Mouse (Mus musculus) heart, embryonic 15.5 days (tissue): ENCODE measurements at regions not wholly inside any gene's neighbourhood (a gene's known extent, or its start where the extent isn't known, plus 50 kb on each side); places are given as distances from the start of the nearest gene placed in this dataset.
"Not testable (repeated sequence)": the region's sequence is repeated elsewhere in the genome, so short reads cannot be mapped to it uniquely, and the experiment has no call there.

Source experiments
- ATAC-seq: fragments of 200-750 bp; cut with Nextera tagmentation; replicated peaks from 2 replicates; pipeline ENCODE4 v1.8.0; 2017; ENCODE audit warnings: low read depth, moderate TSS enrichment; ENCODE audit not compliant: insufficient number of reproducible peaks, insufficient read depth, low FRiP score
- H3K27ac ChIP-seq: fragments of 300-500 bp; sonication (generic); 2 replicates; pipeline ENCODE4 v1.5.1; 2015; ENCODE audit warnings: mild to moderate bottlenecking, inconsistent platforms
- H3K27me3 ChIP-seq: fragments of 300-500 bp; sonication (generic); 2 replicates; pipeline ENCODE4 v1.6.1; 2015; ENCODE audit warnings: inconsistent platforms
- H3K36me3 ChIP-seq: fragments of 300-500 bp; sonication (generic); 2 replicates; pipeline ENCODE4 v1.6.1; 2015; ENCODE audit warnings: mild to moderate bottlenecking, inconsistent platforms
- H3K4me1 ChIP-seq: fragments of 300-500 bp; sonication (generic); replicated peaks from 2 replicates; pipeline ENCODE4 v1.6.1; 2015; ENCODE audit warnings: inconsistent platforms
- H3K4me2 ChIP-seq: fragments of 300-500 bp; sonication (generic); 2 replicates; pipeline ENCODE4 v1.6.1; 2015; ENCODE audit warnings: inconsistent platforms, mild to moderate bottlenecking, moderate library complexity
- H3K4me3 ChIP-seq: fragments of 300-500 bp; sonication (generic); 2 replicates; pipeline ENCODE4 v1.5.1; 2015; ENCODE audit warnings: mild to moderate bottlenecking, inconsistent platforms
- H3K9ac ChIP-seq: fragments of 300-500 bp; sonication (generic); 2 replicates; pipeline ENCODE4 v1.6.1; 2015; ENCODE audit warnings: mild to moderate bottlenecking, inconsistent platforms
- H3K9me3 ChIP-seq: fragments of 300-500 bp; sonication (generic); replicated peaks from 2 replicates; pipeline ENCODE4 v1.6.1; 2016; ENCODE audit warnings: inconsistent platforms
- WGBS: fragments of 180-500 bp; shearing (Covaris S2); methylation state at CpG from one replicate; pipeline ENCODE4 v1.1.7; 2015; ENCODE audit warnings: mixed read lengths; 5-methylcytosine and 5-hydroxymethylcytosine counted together

DNA sequence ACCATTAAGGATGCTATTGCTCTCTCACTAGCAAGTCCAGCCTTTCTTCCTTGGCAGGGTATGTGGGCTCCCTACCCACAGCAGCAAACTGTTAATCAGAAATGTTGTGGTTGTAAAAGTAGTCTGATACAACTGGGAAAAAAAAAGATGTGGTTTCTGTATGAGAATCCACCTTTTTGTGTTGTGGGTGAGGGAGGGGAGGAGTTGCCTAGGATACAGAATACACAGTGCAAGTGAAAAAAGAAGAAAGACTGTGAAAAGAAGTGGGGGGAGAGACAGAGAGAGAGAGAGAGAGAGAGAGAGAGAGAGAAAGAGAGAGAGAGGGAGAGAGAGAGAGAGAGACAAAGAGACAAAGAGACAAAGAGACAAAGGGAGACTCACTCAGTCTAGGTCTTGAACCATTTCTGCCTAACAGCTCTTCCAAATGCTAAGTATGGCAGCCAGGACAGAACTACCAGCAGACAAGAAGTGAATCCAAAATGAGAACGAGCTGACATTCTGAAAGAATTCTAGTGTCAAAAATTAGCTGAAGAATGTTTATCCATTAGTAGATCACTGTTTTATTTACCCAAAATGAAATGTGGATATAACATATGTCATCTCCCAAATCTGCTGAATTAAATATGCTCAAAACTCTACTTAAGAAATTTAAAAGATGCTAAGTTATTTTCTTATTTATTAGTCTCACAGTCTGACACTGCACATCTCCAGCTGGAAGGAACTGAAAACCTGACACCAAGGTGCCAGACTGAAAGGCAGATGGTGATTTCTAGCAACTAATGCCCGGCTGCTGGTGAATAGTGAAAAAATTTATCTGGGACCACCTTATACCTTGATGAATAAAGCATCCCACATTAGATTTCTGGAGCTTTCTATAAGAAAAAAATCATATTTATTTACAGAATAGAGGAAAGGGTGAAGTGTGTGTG, 347.7 kb downstream of the 1190002N15Rik start:
- Histone ChIP-seq H3K9ac (no peak overlapping the region), H3K4me2 (no peak overlapping the region), H3K9me3 (no peaks in the 10 kb centered on the region), H3K4me3 (no peak overlapping the region), H3K27ac (no peak overlapping the region), H3K36me3 (no peaks in the 10 kb centered on the region), H3K4me1 (no peaks in the 10 kb centered on the region), H3K27me3 (no peaks in the 10 kb centered on the region)
- WGBS, result 71% methylated on average over 2 of the region's 2 CpGs
- no peak for ATAC-seq

DNA sequence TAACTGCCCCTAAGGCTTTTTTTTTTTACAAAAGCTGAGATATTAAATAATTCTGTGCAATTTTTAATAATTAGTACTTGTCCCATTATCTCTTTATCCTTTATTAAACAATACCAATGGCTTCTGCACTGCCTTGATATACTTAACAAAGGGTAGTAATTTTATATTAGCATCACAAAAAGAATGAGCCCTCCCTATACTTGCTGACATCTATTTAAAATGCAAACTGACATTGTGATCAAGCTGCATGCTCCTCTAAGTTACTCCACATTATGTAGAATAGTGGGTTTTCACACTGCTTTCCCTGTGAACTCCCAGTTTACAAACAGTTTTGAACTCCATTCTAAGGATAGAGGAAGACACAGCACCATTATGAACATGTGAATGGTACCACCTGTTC, 349.8 kb downstream of the 1190002N15Rik start:
- H3K4me1 ChIP-seq, result no peaks in the 10 kb centered on the region
- no peaks in the 10 kb centered on the region for H3K9me3 ChIP-seq
- no peak overlapping the region for H3K27ac ChIP-seq
- no peak overlapping the region for H3K9ac ChIP-seq
- H3K4me3 ChIP-seq, result no peak overlapping the region
- H3K36me3 ChIP-seq, result no peaks in the 10 kb centered on the region
- H3K4me2 ChIP-seq, result no peak overlapping the region
- no peaks in the 10 kb centered on the region for H3K27me3 ChIP-seq
- no peak for ATAC-seq

DNA sequence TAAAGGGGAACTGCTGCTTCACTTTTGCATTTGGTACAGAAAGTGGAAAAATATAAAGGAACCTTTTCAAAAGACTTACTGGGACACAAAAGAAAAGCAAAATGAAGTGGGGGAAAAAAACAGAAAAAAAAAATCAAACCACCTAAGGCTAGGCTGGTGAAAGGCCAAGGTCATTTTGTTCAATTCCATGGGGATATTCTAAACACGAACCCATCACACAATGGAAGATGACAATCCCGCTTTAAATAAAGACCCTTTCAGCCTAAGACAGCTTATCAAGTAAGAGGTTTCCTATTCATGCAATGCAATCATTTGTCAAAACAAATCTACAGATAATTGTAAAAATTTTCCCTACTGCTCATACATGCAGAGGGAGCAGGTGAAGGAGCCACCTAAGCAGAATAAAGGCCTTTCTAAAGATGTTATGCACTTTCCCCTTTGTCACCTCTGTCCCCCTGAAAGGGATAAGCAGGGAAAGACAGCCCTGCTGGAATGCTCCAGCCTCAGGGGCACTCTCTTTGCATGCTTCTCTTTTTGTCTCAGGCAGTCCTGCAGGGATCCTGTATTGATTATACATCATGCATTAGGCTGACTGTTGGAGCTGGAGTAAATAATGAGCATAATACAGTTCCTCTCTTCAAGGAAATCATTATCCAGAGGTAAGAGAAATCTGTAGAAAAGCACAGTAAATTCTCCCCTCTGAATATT, 367.8 kb downstream of the 1190002N15Rik start:
- no peak overlapping the region for H3K4me2 ChIP-seq
- no peaks in the 10 kb centered on the region for H3K4me1 ChIP-seq
- no peak for ATAC-seq
- H3K27ac ChIP-seq, result no peak overlapping the region
- WGBS, result 73% methylated on average over 2 of the region's 2 CpGs
- no peaks in the 10 kb centered on the region for H3K36me3 ChIP-seq
- no peaks in the 10 kb centered on the region for H3K27me3 ChIP-seq
- no peak overlapping the region for H3K4me3 ChIP-seq
- no peaks in the 10 kb centered on the region for H3K9me3 ChIP-seq
- no peak overlapping the region for H3K9ac ChIP-seq

DNA sequence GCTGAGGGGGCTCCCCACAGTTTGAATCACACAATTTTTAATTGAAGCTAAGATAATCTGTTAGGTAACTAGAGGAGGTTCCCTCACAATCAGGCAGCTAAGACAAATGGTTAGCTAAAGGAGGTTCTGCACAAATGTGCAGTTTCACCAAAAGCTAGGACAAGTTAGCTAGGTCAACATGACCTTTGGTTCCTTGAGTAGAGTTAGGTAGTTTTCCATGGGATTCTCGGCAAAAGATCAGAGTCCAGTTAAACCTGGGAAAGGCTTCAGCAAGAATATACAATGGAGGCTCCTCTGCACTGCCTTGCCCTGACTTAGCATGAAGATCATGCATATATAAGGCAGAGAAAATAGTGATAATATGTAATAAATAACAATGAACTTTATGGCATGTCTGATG, 374.2 kb downstream of the 1190002N15Rik start:
- no peak overlapping the region for H3K4me2 ChIP-seq
- no peak overlapping the region for H3K27ac ChIP-seq
- no peak for ATAC-seq
- no peaks in the 10 kb centered on the region for H3K9me3 ChIP-seq
- 76% methylated on average over 1 of the region's 1 CpGs for WGBS
- H3K4me3 ChIP-seq, result no peak overlapping the region
- no peaks in the 10 kb centered on the region for H3K27me3 ChIP-seq
- no peaks in the 10 kb centered on the region for H3K36me3 ChIP-seq
- H3K9ac ChIP-seq, result no peak overlapping the region
- no peaks in the 10 kb centered on the region for H3K4me1 ChIP-seq

DNA sequence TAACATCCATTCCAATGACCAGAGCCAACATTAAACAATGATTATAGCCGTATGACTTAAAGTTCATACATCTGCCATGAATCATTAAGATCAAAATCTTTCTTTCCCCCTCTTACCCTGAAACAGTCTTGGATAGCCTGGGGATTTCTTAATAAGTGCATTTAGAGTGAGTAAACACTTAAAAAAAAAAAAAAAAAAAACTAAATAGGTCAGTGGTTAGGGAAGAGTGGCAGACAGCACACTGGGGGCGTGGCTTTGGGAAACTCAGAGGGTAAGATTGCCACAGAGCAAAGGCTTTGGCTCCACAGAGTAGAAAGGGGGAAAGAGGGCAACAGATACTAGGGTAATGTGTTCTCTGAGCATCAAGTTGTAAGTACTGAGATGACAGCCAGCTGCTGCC, 382.3 kb downstream of the 1190002N15Rik start:
- ATAC-seq, result no peak
- Histone ChIP-seq H3K4me1 (no peaks in the 10 kb centered on the region), H3K9me3 (no peaks in the 10 kb centered on the region), H3K27me3 (no peaks in the 10 kb centered on the region), H3K27ac (no peak overlapping the region), H3K4me2 (no peak overlapping the region), H3K4me3 (no peak overlapping the region), H3K9ac (no peak overlapping the region), H3K36me3 (no peaks in the 10 kb centered on the region)
- WGBS, result 58% methylated on average over 2 of the region's 2 CpGs

DNA sequence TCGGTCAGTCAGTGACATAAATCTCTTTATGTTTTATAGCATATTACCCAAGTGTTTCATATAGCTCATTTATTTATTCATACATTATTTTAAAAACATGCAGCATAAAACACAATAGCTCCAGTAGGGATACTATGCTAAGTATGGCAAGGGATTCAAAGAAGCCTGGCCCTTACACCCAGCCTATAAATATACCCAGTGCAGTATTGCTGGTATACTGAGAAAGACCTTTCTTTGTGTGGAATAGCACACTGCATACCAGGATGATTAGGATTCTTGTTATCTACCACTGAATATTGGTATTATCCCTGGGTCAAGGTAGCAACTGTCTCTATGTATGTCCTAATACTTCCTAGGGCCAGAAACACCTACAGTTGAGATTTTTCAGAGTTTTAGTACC, 389.4 kb downstream of the 1190002N15Rik start:
- no peak for ATAC-seq
- 88% methylated on average over 1 of the region's 1 CpGs for WGBS
- Histone ChIP-seq H3K36me3 (no peaks in the 10 kb centered on the region), H3K4me3 (no peak overlapping the region), H3K9me3 (no peaks in the 10 kb centered on the region), H3K9ac (no peak overlapping the region), H3K4me1 (peaks cover 3% of the 10 kb centered on the region; the same call in 1 of the 2 replicates), H3K4me2 (no peak overlapping the region), H3K27ac (no peak overlapping the region), H3K27me3 (no peaks in the 10 kb centered on the region)

DNA sequence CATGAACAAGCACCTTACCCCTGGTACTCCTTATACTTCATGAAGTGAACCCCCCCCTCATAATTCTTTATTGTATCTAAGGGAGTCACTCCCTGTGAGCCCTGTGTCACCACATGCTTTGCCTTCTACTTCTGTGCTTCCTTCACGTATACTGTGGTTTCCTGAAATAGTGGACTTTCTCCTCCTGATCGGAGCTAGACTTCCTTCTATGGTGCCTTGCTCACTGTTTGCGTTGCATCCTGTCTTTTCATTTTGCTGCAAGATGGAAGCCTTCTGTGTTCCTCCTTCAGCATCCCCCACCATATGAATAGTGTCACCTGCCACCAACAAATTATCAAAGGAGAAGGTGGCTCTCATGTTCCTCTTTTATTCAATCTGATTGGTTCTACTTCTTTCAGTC, 391.1 kb downstream of the 1190002N15Rik start:
- no peak for ATAC-seq
- Histone ChIP-seq H3K4me3 (no peak overlapping the region), H3K36me3 (no peaks in the 10 kb centered on the region), H3K27ac (no peak overlapping the region), H3K9me3 (no peaks in the 10 kb centered on the region), H3K4me1 (peaks cover 3% of the 10 kb centered on the region; the same call in 1 of the 2 replicates), H3K9ac (no peak overlapping the region), H3K27me3 (no peaks in the 10 kb centered on the region), H3K4me2 (no peak overlapping the region)
- WGBS, result 84% methylated on average over 3 of the region's 3 CpGs

DNA sequence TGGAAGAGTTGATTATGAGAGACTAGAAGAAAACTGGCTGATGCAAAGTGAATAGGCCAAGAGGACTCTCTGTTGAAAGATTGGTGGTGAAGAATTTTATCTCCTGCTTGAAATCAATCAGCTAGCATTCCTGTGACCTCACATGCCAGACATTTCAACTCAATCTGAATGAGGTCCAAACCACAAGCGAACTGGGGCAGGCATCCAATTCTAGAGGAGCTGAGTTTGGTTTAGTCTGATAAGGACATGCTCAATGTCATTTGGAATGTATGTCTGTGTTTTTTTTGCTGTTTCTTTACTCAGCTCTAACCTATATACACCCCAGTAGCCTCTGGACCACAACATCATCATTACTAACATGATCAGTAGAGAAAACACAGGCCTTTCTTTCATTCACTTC, 401.4 kb downstream of the 1190002N15Rik start:
- ATAC-seq, result peak; percentile 47
- no peak overlapping the region for H3K4me3 ChIP-seq
- H3K9me3 ChIP-seq, result no peaks in the 10 kb centered on the region
- no peak overlapping the region for H3K4me2 ChIP-seq
- H3K36me3 ChIP-seq, result no peaks in the 10 kb centered on the region
- H3K27ac ChIP-seq, result peak overlapping the region; percentile 55
- H3K27me3 ChIP-seq, result no peaks in the 10 kb centered on the region
- no peak overlapping the region for H3K9ac ChIP-seq
- H3K4me1 ChIP-seq, result peaks cover 9% of the 10 kb centered on the region
- 11% methylated on average over 1 of the region's 1 CpGs for WGBS

DNA sequence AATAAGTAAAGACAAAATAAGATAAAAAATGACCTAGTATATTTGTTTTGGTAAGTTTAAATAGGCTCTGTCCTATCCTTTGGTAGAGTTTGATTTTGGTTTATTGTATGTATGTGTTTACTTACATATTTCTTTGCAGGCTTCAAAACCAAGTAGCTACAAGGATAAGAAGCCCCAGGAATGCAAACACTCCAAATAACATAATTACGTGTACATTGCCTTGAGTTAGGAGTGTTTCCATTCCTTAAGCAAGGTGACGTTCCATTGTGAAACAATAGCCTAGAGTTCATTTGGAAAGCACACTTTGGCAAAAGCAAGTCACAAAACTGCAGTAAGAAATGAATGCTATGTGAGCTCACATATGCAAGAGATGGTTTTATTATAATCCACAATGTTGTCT, 404.2 kb downstream of the 1190002N15Rik start:
- Histone ChIP-seq H3K9ac (no peak overlapping the region), H3K27me3 (no peaks in the 10 kb centered on the region), H3K9me3 (no peaks in the 10 kb centered on the region), H3K4me1 (peaks cover 9% of the 10 kb centered on the region), H3K36me3 (no peaks in the 10 kb centered on the region), H3K4me2 (no peak overlapping the region), H3K4me3 (no peak overlapping the region), H3K27ac (no peak overlapping the region)
- no peak for ATAC-seq
- WGBS, result 76% methylated on average over 2 of the region's 2 CpGs

DNA sequence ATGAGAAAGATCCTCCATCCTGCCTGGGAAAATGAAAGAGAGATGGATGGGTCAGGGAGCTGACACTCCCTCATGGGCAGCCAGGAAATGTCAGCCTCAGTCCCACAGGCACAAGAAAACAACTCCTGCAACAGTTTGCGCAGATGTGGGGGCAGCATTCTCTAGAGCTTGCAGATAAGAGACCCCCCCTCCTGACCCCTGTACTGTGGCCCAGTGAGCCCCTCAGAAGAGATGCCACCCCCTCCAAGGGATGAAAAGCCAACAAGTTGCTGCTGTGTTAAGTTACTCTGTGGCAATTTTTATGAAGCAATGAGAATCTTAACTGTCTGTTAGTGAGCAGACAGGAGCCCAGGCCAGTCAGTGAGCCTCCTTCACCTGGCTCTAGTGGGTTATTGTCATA, 406.5 kb downstream of the 1190002N15Rik start:
- H3K9me3 ChIP-seq, result no peaks in the 10 kb centered on the region
- no peaks in the 10 kb centered on the region for H3K27me3 ChIP-seq
- no peak overlapping the region for H3K4me2 ChIP-seq
- no peak overlapping the region for H3K27ac ChIP-seq
- H3K4me1 ChIP-seq, result peaks cover 4% of the 10 kb centered on the region
- H3K36me3 ChIP-seq, result no peaks in the 10 kb centered on the region
- no peak overlapping the region for H3K9ac ChIP-seq
- WGBS, result 64% methylated on average over 1 of the region's 1 CpGs
- no peak overlapping the region for H3K4me3 ChIP-seq
- no peak for ATAC-seq

DNA sequence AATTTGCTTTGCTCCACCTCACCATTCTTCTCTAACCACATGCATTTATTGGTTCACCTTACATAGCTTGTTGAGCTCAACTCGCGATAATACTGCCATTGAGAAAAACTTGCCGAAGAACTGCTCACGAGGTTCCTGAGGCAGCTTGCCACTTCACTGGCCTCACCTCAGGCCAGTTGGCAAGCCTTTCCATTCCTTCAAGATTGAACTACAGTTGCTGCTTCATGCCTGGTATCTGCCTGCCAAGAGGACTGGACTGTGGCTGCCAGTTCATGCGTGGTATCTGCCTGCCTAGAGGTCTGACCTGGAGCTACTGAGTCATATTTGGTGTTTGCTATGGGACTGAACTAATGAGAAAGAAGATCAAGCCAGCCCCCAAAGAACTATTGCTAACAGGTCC, 420.9 kb downstream of the 1190002N15Rik start:
- Histone ChIP-seq H3K27me3 (no peaks in the 10 kb centered on the region), H3K9ac (no peak overlapping the region), H3K4me1 (no peaks in the 10 kb centered on the region), H3K9me3 (no peaks in the 10 kb centered on the region), H3K27ac (no peak overlapping the region), H3K4me2 (no peak overlapping the region), H3K36me3 (no peaks in the 10 kb centered on the region), H3K4me3 (no peak overlapping the region)
- ATAC-seq, result no peak
- WGBS, result 87% methylated on average over 5 of the region's 5 CpGs

DNA sequence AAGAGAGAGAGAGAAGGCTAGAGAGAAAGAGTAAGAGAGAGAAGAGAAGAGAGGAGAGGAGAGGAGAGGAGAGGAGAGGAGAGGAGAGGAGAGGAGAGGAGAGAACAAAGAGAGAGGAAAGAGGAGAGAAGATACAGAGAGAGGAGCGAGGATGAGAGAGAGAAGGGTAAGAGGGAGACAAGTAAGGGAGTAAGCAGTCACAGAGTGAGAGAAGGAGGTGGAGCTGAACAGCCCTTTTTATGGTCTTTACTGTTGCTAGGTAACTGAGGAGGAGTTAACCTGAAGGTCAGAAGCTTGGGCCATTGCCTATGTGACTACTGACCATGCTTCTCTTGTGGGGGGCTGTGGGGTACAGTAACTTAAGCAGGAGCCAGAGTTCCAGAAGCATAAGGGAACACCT, 430.2 kb downstream of the 1190002N15Rik start:
- WGBS, result 80% methylated on average over 1 of the region's 1 CpGs
- H3K4me2 ChIP-seq, H3K9ac ChIP-seq, H3K4me1 ChIP-seq, H3K27ac ChIP-seq, H3K36me3 ChIP-seq, H3K4me3 ChIP-seq, H3K27me3 ChIP-seq, ATAC-seq, H3K9me3 ChIP-seq: not testable (repeated sequence)
